ENCODE assay signal across 8 mouse cellular contexts in genomic region chr5:89883051-89883907, GRCm38 (mm10). TPM values are rescaled to one million over a fixed set of nuclear protein-coding genes. Genes with fewer than 3 reads are reported as not detected.
A peak's percentile ranks its signal among the peaks of the same experiment; 100 is the strongest.
DNase-seq lines count a peak whose midpoint lies in the region; ATAC-seq and TF ChIP-seq lines count a peak whose summit lies in the region.

TSS of gene Adamts3 (minus strand) at chr5:89883334.

- H3K4me1 ChIP-seq in hindbrain, embryonic 15.5 days (replicated peaks) = peaks cover 8% of the 10 kb centered on the region

- no peaks in the 10 kb centered on the region for H3K36me3 ChIP-seq in hindbrain, embryonic 15.5 days

- peak; percentile 28 for DNase-seq in adrenal gland, adult 8-10 months
- peak; percentile 4 to 37 for DNase-seq in gastrocnemius, adult 8-10 months (ENCODE audit: low spot score in 2 of 2)
- DNase-seq in left cerebral cortex, adult 2 months (ENCODE audit: extremely low spot score in 1 of 2, low spot score in 2 of 2) = peak; percentile 55 to 58
- DNase-seq in lung, postnatal 36 days = peak; percentile 33
- DNase-seq in retina, postnatal 1 day = peak; percentile 80
- DNase-seq in urinary bladder, postnatal 4 days (ENCODE audit: low spot score in 2 of 2) = peak; percentile 45 to 63

- TF ChIP-seq CTCF in left cerebral cortex, adult 2 months (IDR thresholded peaks at IDR 0.05) = no peak

- no peaks in the 10 kb centered on the region for H3K9me3 ChIP-seq in hindbrain, embryonic 15.5 days

- WGBS in hindbrain, embryonic 15.5 days = under 1% methylated on average over 62 of the region's 78 CpGs

- H3K4me2 ChIP-seq in hindbrain, embryonic 15.5 days = peak within 1 kb of the TSS; percentile 97

- peak within 1 kb of the TSS; percentile 73 for H3K4me3 ChIP-seq in hindbrain, embryonic 15.5 days
- H3K4me3 ChIP-seq in left cerebral cortex, adult 2 months = peak within 1 kb of the TSS; percentile 66

- no peaks in the 10 kb centered on the region for H3K27me3 ChIP-seq in hindbrain, embryonic 15.5 days

- H3K9ac ChIP-seq in hindbrain, embryonic 15.5 days = peak within 1 kb of the TSS; percentile 63

- 0 out of 2 replicates have a peak within 1 kb of the TSS, but pooled peaks have one; percentile 41 for H3K27ac ChIP-seq in hindbrain, embryonic 15.5 days (replicated peaks)
- peak within 1 kb of the TSS; percentile 75 for H3K27ac ChIP-seq in left cerebral cortex, adult 2 months

- intact Hi-C loops in left cerebral cortex, adult 2 months (cut with DNase I) = loop anchor here (5.0 kb wide), 1 partner anchor 171 kb away; no protein-coding TSS in a partner anchor

- peak; percentile 49 for ATAC-seq in common myeloid progenitor, adult 5-6 weeks (replicated peaks; ENCODE audit: low read depth, poor library complexity, severe bottlenecking)
- peak; percentile 92 for ATAC-seq in hindbrain, embryonic 15.5 days (ENCODE audit: low FRiP score, low read depth)

RNA-seq across cellular contexts. Expression of gene Adamts3, which starts in this region (rescaled TPM):
- total RNA-seq in adrenal gland, adult 8-10 months (2022) = 1 to 10 TPM; 4.8 to 8.4 (median 5.4) TPM
- total RNA-seq in common myeloid progenitor, adult 5-6 weeks (2017) = 13.4 and 15.6 TPM in 2 replicates
- 1 to 10 TPM in 1 of 4 experiments, under 1 TPM in 3; 0.53 to 1.5 (median 0.85) TPM for total RNA-seq in gastrocnemius, adult 8-10 months (2022)
- 3.8 and 4.3 TPM in 2 replicates for polyA plus RNA-seq in hindbrain, embryonic 15.5 days (2015; fragmentation: Nextera tagmentation; extraction: Ambion mirVana)
- total RNA-seq in left cerebral cortex, adult 2 months (2021) = 10 to 100 TPM; 19.3 to 21.7 TPM

Comparison
In these comparisons a context has a peak if more than half of its experiments do, and no peak if none do; other contexts are left out.
1. Peak in every context shown above with its lines: DNase-seq, ATAC-seq, H3K4me3 ChIP-seq and H3K27ac ChIP-seq.
2. DNase-seq: peak in every context shown above with its lines; median percentile 80 in retina, postnatal 1 day; 56 in left cerebral cortex, adult 2 months; 54 in urinary bladder, postnatal 4 days; 33 in lung, postnatal 36 days; 28 in adrenal gland, adult 8-10 months; 20 in gastrocnemius, adult 8-10 months.